ENCODE assay signal across 9 mouse cellular contexts in the genomic region with DNA sequence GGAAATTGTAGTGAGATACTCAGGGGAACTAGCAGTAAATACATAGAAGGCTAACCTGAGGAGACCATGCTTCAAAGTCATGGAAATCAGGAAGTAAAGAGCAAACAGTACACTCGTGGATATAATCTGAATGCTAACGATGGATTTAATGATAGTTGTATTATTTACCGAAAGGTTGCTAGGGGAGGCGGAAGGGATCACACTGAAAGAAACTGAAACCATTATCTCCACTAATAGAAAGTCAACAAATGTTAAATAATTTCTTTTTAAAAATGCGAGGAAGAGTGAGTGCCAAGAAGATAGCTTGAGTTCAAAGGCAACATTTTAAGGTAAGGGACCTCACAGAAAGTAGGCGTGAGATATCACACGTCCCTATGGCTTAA.
DNase-seq lines count a peak whose midpoint lies in the region; ATAC-seq and TF ChIP-seq lines count a peak whose summit lies in the region.
"Had no signal": no experiment of that assay in that cellular context is flagged by ENCODE, and none has a peak within 500 bp of the region (broad histone marks: within the 10 kb centered on the region; RNA-seq: fewer than 3 reads in every experiment).

No protein-coding gene starts in this region.

- no peaks in the 10 kb centered on the region for H3K36me3 ChIP-seq in lung, embryonic 14.5 days (ENCODE audit: insufficient read depth)
- no peaks in the 10 kb centered on the region for H3K36me3 ChIP-seq in forebrain, embryonic 12.5 days (replicated peaks)
- H3K36me3 ChIP-seq in intestine, embryonic 15.5 days, result no peaks in the 10 kb centered on the region
- H3K36me3 ChIP-seq in midbrain, postnatal 0 days (ENCODE audit: insufficient read depth, low read length), result no peaks in the 10 kb centered on the region
- H3K36me3 ChIP-seq: stomach, embryonic 15.5 days had no signal

- TF ChIP-seq CTCF in lung, embryonic 14.5 days (IDR thresholded peaks at IDR 0.05; ENCODE audit: low read depth), result no peak
- no peak for TF ChIP-seq CTCF in midbrain, postnatal 0 days (IDR thresholded peaks at IDR 0.05)

- H3K4me3 ChIP-seq in lung, embryonic 14.5 days (ENCODE audit: low read depth, low read length), result no peak overlapping the region
- H3K4me3 ChIP-seq in forebrain, embryonic 12.5 days (replicated peaks), result peak overlapping the region; percentile 12
- no peak overlapping the region for H3K4me3 ChIP-seq in intestine, embryonic 15.5 days (replicated peaks)
- H3K4me3 ChIP-seq in midbrain, postnatal 0 days (ENCODE audit: low read depth, low read length), result peak overlapping the region; percentile 13; the same call in 1 of the 2 replicates
- H3K4me3 ChIP-seq: stomach, embryonic 15.5 days had no signal

- H3K4me1 ChIP-seq in lung, embryonic 14.5 days (ENCODE audit: insufficient read depth), result no peaks in the 10 kb centered on the region
- H3K4me1 ChIP-seq in forebrain, embryonic 12.5 days, result peaks cover 8% of the 10 kb centered on the region; the same call in 1 of the 2 replicates
- H3K4me1 ChIP-seq in intestine, embryonic 15.5 days (replicated peaks), result no peaks in the 10 kb centered on the region
- H3K4me1 ChIP-seq in midbrain, postnatal 0 days (ENCODE audit: insufficient read depth, low read length), result no peaks in the 10 kb centered on the region
- H3K4me1 ChIP-seq: stomach, embryonic 15.5 days had no signal

- H3K27me3 ChIP-seq in lung, embryonic 14.5 days (ENCODE audit: insufficient read depth, low read length), result no peaks in the 10 kb centered on the region
- peaks cover 24% of the 10 kb centered on the region; the same call in 1 of the 2 replicates for H3K27me3 ChIP-seq in forebrain, embryonic 12.5 days
- H3K27me3 ChIP-seq in intestine, embryonic 15.5 days (replicated peaks), result no peaks in the 10 kb centered on the region
- no peaks in the 10 kb centered on the region for H3K27me3 ChIP-seq in midbrain, postnatal 0 days (ENCODE audit: insufficient read depth, low read length)
- H3K27me3 ChIP-seq: stomach, embryonic 15.5 days had no signal

- intact Hi-C loops in left cerebral cortex, postnatal 36 days (cut with DNase I), result no loop called here

- no peak for DNase-seq in lung, embryonic 14.5 days
- no peak for DNase-seq in lung, postnatal 14 days
- no peak for DNase-seq in midbrain, postnatal 0 days (ENCODE audit: low spot score)
- no peak for DNase-seq in cerebellum, postnatal 10 days
- no peak for DNase-seq in left cerebral cortex, postnatal 36 days (ENCODE audit: low spot score in 2 of 2)
- no peak for DNase-seq in Muller cell, postnatal 12 days (ENCODE audit: inconsistent ontology term)

- H3K9me3 ChIP-seq in lung, embryonic 14.5 days (ENCODE audit: low read depth, low read length), result no peaks in the 10 kb centered on the region
- H3K9me3 ChIP-seq in forebrain, embryonic 12.5 days, result no peaks in the 10 kb centered on the region
- no peaks in the 10 kb centered on the region for H3K9me3 ChIP-seq in intestine, embryonic 15.5 days
- no peaks in the 10 kb centered on the region for H3K9me3 ChIP-seq in midbrain, postnatal 0 days (ENCODE audit: low read length)
- H3K9me3 ChIP-seq: stomach, embryonic 15.5 days had no signal

- 50% methylated on average over 7 of the region's 7 CpGs for WGBS in lung, embryonic 14.5 days
- 35% methylated on average over 7 of the region's 7 CpGs for WGBS in forebrain, embryonic 12.5 days
- WGBS in intestine, embryonic 15.5 days, result 63% methylated on average over 7 of the region's 7 CpGs
- WGBS in midbrain, postnatal 0 days, result 51% methylated on average over 7 of the region's 7 CpGs

- no peak for ATAC-seq in lung, embryonic 14.5 days (ENCODE audit: insufficient read depth)
- no peak for ATAC-seq in forebrain, embryonic 12.5 days (ENCODE audit: low FRiP score)
- ATAC-seq in intestine, embryonic 15.5 days, result no peak
- ATAC-seq in midbrain, postnatal 0 days (ENCODE audit: low FRiP score), result no peak

- H3K4me2 ChIP-seq in lung, embryonic 14.5 days, result peak overlapping the region; percentile 35; the same call in 1 of the 2 replicates
- peak overlapping the region; percentile 50 for H3K4me2 ChIP-seq in forebrain, embryonic 12.5 days
- H3K4me2 ChIP-seq in intestine, embryonic 15.5 days (replicated peaks), result 0 out of 2 replicates have a peak overlapping the region, but pooled peaks have one; percentile 24
- peak overlapping the region; percentile 37 for H3K4me2 ChIP-seq in midbrain, postnatal 0 days (ENCODE audit: low read depth, low read length, poor library complexity, severe bottlenecking)

- no peak overlapping the region for H3K27ac ChIP-seq in lung, embryonic 14.5 days (ENCODE audit: low read depth)
- H3K27ac ChIP-seq in forebrain, embryonic 12.5 days, result no peak overlapping the region
- H3K27ac ChIP-seq in intestine, embryonic 15.5 days, result no peak overlapping the region
- no peak overlapping the region for H3K27ac ChIP-seq in midbrain, postnatal 0 days (ENCODE audit: low read depth, low read length)
- H3K27ac ChIP-seq: stomach, embryonic 15.5 days had no signal

- no peak overlapping the region for H3K9ac ChIP-seq in lung, embryonic 14.5 days
- 0 out of 2 replicates have a peak overlapping the region, but pooled peaks have one; percentile 3 for H3K9ac ChIP-seq in forebrain, embryonic 12.5 days
- no peak overlapping the region for H3K9ac ChIP-seq in intestine, embryonic 15.5 days
- no peak overlapping the region for H3K9ac ChIP-seq in midbrain, postnatal 0 days (replicated peaks; ENCODE audit: low read length, poor library complexity, severe bottlenecking)
- H3K9ac ChIP-seq: stomach, embryonic 15.5 days had no signal

Comparison
In these comparisons a context has a peak if more than half of its experiments do, and no peak if none do; other contexts are left out.
1. H3K4me3 ChIP-seq: peak in forebrain, embryonic 12.5 days (single experiment) and midbrain, postnatal 0 days (single experiment); none in lung, embryonic 14.5 days (single experiment) and intestine, embryonic 15.5 days (single experiment).
2. Peak in every context shown above with its lines, with median percentiles within 50 percentile points of each other: H3K4me2 ChIP-seq.